In the genomic region with DNA sequence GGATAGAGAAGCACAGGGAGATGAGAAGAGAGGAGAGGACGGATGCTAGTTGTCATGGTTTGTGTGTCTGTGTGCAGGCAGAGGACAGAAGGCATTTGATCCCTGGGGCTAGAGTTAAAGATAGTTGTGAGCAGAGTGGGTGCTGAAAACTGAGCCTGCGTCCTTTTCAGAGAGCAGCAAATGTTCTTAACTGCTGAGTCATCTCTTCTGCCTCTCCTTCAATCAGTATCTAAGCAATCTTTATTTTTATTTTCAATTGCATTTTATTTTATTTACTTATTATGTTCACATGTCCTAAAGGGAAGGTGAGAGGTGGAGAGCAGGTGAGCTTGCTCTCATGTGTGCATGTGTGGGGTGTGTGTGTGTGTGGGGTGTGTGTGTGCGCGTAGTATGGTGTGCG, we compare ENCODE assay signal across 25 mouse cellular contexts.
"Had no signal": no experiment of that assay in that cellular context is flagged by ENCODE, and none has a peak within 500 bp of the region (broad histone marks: within the 10 kb centered on the region; RNA-seq: fewer than 3 reads in every experiment).

No protein-coding gene starts in this region.

- H3K27me3 ChIP-seq: kidney, embryonic 15.5 days; limb, embryonic 13.5 days; liver, embryonic 12.5 days; liver, embryonic 15.5 days; lung, embryonic 15.5 days; midbrain, embryonic 15.5 days; neural tube, embryonic 12.5 days; neural tube, embryonic 15.5 days had no signal

- H3K9ac ChIP-seq: kidney, embryonic 15.5 days; limb, embryonic 13.5 days; liver, embryonic 12.5 days; liver, embryonic 15.5 days; lung, embryonic 15.5 days; midbrain, embryonic 15.5 days; neural tube, embryonic 12.5 days; neural tube, embryonic 15.5 days had no signal

- H3K9me3 ChIP-seq: kidney, embryonic 15.5 days; limb, embryonic 10.5 days; limb, embryonic 13.5 days; liver, embryonic 12.5 days; liver, embryonic 15.5 days; lung, embryonic 15.5 days; midbrain, embryonic 10.5 days; midbrain, embryonic 15.5 days; neural tube, embryonic 12.5 days; neural tube, embryonic 15.5 days had no signal

- DNase-seq: kidney, adult 11 months; kidney, adult 8-10 months; kidney, postnatal 10 days; kidney, postnatal 36 days; layer of hippocampus, postnatal 36 days; liver; lung, adult 18-20 months; lung, postnatal 14 days; lung, postnatal 4 days; right cerebral cortex, postnatal 25 days; thymus, adult 2 months; thymus, postnatal 14 days; thymus, postnatal 4 days had no signal

- H3K27ac ChIP-seq: kidney, embryonic 15.5 days; left cerebral cortex, adult 2 months; limb, embryonic 10.5 days; limb, embryonic 13.5 days; liver, embryonic 12.5 days; liver, embryonic 15.5 days; lung, embryonic 15.5 days; midbrain, embryonic 10.5 days; midbrain, embryonic 15.5 days; neural tube, embryonic 12.5 days; neural tube, embryonic 15.5 days; stomach, postnatal 0 days had no signal

- H3K4me3 ChIP-seq: kidney, embryonic 15.5 days; left cerebral cortex, adult 2 months; limb, embryonic 10.5 days; limb, embryonic 13.5 days; liver, embryonic 12.5 days; liver, embryonic 15.5 days; lung, embryonic 15.5 days; midbrain, embryonic 10.5 days; midbrain, embryonic 15.5 days; neural tube, embryonic 12.5 days; neural tube, embryonic 15.5 days had no signal

- ATAC-seq: liver, embryonic 12.5 days; midbrain, embryonic 15.5 days had no signal
